Mouse (Mus musculus) T-helper 17 cell (primary cell): ENCODE results near the gene Cib2.

Experiments used
- in situ Hi-C, 2 experiments: fragments of 300-600 bp; cut with MboI, MseI; formaldehyde crosslinking; loops; 1 replicate in 1 of 2; 2 replicates in 1 of 2; pipeline ENCODE4 v1.15.1; 2025; ENCODE audit warnings: high pct_unique_total_duplicates in 2 of 2

Gene Cib2

GRCm38 (mm10) chr9:54499291-54499690, 60.7 kb downstream of the Cib2 start:
- in situ Hi-C loops = no loop called here
